Mouse (Mus musculus) adrenal gland, postnatal 36 days (tissue): ENCODE data around the gene Negr1. TPM values are rescaled to one million over a fixed set of nuclear protein-coding genes. Genes with fewer than 3 reads are reported as not detected.
"Not testable (repeated sequence)": the region's sequence is repeated elsewhere in the genome, so short reads cannot be mapped to it uniquely, and the experiment has no call there.

ENCODE experiments used
- DNase-seq, 2 experiments: peaks; one replicate each; pipeline ENCODE4 v3.0.0; 2021; ENCODE audit warnings: mixed read lengths in 1 of 2
- total RNA-seq, 2 experiments: library from RNA; stranded (reverse); gene quantifications; 2 replicates each; pipeline ENCODE4 v1.2.3; 2021

Negr1 gene
- total RNA-seq, 2 experiments from 2014 or later: 5.7 to 7.6 TPM

DNA sequence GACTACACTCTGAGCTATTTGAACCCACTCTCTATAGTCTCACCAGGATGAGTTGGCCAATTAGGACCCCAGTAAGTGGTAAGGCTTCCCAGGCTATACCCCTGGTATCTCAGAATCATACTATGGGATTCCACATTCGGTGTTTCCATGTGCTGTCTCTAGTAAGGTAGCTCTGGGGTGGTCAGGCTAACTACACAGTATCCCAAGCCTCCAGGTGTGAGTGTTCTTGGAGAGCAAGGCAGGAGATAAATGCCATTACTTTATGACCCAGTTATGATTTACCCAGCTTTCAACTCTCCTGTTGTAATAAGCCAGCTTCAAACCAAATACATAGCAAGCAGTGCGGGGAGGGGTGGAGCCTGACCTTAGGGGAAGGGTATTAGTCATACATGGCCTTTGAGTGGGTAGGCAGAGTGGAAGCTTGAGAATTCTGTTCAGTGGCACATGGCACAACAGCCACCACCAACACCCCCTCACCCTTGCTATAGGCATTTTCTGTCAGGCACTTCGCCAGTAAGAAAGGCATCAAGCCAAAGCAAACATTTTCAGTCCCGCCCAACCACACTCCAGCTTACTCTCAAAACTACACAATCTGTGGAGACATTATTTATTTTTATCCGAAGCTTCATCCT lies 437.7 kb downstream of the Negr1 start:
- DNase-seq: peak; percentile 18 to 33

DNA sequence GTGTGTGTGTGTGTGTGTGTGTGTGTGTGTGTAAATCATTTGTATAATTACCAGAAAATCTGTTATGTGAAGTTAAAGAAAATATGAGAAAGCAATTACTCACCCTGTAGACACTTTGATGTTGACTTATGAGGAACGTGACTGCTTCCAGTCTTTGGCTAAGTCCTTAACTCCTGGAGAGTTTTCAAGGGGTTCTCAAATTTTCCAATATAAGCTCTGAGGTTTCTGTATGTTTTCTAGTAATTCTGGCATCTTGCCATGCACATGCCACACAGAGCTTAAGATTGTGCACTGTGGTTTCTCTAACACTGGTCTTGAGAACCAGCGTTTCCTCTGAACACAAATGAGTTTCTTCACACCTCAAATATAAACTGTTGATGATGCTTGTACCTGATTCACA lies 460.0 kb downstream of the Negr1 start:
- DNase-seq: no peak

DNA sequence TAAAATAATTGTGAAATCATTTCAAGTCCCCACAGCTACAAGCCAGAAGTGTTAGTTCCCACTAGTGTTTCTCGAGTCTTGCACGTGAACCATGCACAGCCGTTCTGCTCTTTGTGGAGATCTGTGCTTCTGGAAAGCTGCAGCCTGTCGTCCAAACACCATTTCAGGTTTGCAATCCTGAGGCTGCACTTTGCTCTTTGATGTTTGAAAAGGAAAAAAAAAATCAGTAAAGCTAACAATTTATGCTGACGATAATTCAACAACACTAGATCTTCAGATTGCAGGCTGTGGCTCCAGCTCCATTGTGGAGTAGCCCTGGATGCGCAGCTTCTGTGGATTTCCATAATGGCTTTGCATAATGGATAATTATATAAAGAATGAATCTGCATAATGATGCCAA lies 463.0 kb downstream of the Negr1 start:
- DNase-seq: no peak

DNA sequence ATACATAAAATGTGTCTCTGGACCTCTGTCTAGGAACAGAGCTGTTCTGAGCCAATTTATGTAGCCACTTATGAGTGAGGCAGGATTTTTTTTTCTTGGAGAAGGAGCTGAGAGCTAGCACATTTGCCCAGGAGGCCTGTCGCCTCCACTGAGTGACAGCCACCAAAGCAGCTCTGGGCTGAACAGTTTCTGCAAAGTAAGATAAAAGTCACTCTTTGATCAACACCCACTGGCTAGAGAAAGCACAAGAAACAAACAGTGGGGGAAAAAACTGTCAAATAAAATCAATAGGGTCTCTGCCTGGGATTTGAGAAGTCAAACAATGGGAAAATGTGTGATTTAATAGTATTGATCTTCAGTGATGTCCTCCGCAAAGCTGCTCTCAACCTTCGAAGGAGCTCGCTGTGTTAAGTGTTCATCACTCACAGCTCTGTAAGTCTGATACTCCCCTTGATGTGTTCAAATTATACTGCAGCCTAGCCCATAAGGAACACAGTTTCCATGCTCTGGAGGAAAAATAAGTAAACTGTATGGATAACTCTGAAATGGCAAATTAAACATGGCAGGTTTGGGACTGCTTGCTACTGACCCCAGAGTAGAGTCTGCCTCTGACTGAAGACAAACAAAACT lies 470.0 kb downstream of the Negr1 start:
- no peak for DNase-seq

DNA sequence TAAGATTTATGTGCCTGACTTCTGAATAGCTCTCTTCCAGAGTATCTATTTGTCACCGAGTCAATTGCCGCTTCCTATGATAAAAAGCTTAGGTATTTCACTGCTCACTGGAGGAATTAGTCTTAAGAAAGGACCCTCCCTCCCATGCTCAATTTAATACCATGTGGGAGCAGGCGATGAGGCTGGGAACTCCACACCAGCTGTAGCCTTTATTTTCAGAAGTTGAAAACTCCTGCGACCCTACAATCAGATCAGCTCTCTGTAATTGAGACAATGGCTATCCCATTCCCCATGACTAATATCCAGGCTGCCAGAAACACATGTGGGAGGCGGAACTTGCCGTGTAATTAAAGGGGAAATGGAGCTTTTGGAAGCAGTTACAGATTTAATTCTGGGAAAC lies 474.4 kb downstream of the Negr1 start:
- DNase-seq: no peak

DNA sequence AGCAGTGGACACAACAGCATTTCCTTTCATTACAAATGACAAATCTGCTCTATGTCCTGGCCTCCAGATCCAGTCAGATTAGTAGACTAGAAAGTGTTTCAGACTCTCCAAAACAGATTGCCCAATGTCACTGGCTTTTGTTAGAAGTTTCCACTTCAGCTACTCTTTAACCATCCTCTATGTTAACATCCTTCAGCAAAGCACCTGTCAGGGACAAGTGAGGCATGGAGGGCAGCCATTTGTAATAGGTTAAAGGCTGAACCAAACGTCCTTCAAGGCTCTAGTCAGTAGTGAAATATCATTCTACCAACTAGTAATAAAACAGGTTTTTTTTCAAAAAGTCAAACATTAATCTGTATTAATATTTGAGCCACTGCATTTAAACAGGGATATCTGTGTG lies 475.0 kb downstream of the Negr1 start:
- no peak for DNase-seq

DNA sequence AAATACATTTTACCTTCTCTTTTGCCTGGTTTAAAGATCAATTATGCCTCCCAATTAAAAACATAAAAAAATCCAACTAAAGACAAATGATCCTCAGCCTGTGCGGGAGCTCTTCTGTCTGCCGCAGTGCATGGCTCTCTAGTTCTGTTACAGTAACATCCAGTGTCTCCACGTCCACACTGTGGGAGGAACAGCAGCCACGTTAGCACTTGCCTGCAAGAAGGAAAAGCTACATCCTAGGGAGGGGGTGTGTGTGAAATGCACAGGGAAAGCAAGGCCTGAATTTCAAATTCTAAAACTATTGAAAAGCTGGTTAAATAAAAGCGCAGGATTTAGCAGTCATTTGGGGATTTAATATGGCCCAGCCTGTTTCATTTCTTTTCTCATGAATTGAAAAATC lies 479.0 kb downstream of the Negr1 start:
- DNase-seq: no peak

DNA sequence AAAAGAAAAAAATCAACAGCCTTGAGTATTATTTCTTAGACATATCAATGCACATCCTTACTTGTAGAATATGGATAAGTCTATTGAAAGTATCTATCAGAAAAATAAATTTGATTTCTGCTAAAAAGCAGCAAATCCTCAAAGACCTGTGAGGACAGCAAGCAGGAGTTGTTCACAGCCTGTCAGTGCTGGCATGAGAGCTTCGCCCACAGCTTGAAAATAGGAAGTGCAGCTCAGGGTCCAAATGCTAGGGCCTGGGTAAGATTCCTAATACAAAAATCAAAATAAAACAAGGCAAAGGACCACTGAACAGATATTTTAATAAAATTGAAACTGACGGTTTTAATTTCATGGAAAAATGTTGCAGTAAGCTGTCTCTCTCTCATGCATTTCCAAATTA lies 483.0 kb downstream of the Negr1 start:
- no peak for DNase-seq

DNA sequence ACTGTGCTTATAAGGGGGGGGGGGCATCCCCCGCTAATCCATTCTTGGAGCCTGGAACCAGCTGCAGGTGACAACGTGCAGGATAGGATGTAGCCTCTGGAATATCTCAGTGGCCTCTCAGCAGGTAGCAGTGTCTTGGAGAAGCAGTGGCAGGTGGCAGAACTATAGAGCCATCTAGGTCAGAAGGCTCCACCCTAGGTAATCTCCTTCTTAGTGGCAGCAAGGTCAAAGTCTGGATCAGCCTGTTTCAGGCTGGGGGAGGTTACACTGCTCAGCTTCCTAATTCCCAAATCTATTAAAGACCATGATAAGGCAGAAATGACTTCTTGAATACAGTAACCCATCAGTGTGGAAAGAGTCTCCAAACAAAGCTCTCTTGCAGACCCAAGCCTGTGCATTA lies 502.8 kb downstream of the Negr1 start:
- DNase-seq: not testable (repeated sequence)

DNA sequence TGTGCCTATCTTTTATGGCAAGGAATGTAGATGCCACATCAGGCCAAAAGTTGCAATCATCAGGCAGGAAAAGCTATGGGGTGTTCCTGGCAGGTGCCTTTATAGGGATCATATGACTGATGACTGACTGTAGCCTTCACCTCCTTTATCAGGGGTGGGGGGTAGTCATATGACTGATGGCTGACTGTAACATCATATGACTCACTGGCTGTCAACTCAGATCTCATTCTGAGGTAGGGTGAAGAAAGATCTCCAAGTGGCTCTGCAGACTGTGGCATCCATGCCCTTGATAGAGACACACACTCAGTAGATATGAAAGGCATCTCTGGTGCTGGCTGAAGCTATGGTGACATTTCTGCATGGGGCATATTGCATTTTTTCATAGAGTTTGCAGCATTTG lies 504.7 kb downstream of the Negr1 start:
- DNase-seq: no peak

DNA sequence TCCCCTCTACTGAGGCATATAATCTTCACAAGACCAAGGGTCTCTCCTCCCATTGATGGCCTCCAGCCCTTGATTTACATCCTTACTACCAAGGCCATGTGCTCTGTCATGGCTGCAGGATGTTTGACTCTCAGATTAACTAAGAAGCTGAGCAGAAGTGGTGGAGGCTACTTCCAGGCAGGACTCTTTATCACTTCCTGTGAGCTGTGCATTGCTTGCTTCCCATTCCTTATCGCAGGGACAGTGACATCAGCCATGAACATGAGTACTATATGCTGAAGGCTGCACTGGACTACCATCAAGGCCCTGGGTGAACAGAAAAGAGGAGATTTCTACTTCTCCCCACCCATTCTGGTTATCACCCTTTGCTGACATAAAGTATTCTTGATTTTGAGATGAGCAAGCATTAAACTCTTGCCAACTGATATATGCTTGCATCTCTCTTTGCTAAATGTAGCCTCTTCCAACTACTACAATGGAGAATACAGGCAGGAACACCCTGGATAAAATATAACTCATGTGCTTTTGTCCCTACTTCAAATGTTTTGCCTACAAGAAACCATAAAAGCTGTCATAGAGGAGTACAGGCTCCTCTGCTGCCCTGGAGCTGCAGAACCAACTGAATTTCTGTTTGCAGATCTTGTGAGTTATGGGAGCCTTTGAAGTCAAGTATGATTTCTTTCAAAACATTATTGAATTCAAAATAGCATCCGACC lies 517.8 kb downstream of the Negr1 start:
- DNase-seq: no peak

DNA sequence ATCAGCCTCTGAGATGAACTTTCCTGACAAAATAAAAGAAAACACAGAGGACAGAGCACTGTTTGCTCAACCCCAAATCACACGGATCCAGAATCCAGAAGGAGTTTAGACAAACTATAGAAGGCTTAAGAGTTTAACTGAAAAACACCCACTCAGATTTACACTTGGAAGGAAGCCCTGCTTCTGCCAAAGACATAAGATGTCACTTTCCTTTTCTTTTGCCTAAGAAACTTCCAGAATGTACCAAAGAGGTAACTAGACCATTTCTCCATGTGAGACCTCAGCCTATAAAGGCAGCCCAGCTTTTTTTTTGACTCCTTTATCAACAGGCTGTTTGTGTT lies 518.3 kb downstream of the Negr1 start:
- DNase-seq: no peak

DNA sequence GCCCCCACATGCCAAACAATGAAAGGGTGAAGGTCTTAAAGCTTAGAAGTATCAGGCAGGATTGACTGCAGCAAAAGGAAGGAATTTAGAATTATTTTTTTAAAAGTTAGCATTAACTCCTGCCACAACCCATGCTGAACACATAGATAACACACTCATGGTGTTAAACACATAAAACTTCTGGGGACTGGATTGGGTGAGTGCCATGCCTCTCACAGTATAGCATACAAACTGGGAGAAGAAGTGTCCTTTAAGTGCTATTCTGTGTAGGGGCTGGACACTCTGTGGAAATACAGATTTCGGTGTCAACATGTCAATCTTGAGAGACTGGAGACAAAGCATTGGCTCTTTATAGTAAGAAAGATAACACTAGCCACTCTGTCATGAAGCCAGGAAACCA lies 519.0 kb downstream of the Negr1 start:
- DNase-seq: no peak

DNA sequence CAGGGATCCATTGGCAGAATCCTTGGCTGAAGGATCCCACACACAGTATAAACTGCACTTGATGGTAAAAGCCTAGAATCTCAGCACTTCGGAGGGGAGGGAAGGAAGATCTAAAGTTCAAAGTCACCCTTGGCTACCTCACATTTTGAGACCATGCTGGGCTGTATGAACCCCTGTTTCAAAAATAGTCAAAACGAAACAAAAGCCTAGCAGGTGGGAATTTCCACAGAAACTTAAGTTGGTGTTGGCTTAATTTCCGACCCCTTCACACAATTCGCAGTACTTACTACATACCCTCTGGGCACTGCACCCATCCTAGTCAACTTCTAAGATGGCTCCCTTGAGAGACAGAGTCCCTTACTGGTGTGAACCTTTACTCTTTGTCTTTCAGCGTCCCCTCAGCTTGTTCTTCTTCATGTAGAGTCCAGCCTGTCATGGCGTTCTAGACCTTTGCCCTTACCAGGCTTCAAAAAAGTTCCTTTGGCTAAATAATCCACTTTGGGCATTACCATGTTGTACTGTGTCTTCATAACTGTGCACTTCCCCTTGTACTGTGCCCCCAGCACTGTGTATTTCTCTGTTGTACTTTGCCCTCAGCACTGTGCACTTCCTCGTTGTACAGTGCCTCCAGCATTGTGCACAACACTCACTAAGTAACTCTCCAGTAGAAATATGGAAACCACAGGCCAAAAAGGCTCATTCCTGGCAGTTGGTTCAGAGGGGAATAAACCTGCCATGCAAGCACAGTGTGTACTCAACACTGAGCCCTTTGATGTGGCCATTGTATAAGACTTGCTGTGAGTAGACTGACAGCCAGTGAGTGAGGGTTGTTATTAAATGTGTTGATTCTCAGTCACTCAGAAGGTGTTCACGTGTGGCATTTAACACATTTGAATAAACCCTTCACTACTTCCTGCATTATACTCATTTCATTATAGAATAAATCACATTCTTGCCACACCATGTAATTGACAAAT lies 521.5 kb downstream of the Negr1 start:
- DNase-seq: no peak

DNA sequence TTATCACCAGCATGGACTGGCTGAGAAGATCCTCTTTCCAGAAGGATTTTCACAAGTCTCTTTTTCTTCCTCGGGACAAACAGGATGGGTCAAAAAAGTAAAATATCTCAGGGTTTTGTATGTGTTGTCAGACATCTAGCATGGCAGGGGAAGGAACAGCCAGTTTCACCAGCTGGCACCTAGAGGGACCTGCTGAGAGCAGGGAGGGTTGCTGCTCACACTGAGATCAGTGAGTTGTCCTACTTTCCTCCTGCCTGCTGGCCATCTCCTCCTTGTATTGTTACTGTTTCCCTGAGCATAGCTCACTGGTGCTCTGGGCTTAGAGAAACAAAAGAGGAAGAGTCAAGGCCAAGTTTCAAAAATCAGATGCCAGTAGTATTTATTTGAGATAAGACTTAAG lies 523.6 kb downstream of the Negr1 start:
- no peak for DNase-seq

DNA sequence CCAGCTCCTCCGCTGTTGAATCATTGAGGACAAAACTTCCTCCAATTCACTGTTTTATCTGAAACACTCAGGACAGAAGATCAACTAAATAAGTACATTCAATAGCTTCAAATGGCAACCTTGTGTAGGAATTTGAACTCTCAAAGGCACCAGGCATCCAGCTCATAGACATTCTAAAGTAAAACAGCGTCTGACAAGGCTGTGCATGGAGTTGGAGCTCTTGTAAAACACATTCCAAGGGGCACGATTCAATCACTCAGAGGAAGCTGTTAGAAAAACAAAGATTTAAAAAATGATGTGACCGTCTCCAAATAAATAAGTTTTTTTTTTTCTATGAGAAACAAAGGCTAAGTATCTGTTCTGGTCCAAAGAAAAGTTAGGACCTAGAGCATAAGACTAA lies 528.5 kb downstream of the Negr1 start:
- DNase-seq: no peak

DNA sequence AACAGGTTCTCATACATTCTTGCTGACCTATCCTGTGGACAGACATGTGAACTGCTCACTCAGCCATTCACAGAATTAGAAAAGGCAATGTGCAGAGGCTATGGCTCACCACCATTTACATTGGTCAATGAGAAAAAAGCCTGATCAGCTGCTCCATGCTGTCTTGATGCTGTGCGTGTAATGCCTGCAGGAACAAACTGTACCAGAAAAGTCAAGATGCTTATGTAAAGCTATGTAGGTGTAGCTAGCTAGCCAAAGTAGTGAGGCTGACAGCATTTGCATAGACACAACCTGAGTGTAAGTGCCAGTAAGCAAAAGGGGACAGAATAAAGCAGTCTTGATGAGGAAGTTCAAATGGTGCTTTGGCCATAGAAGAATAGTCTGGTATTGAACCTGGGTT lies 534.7 kb downstream of the Negr1 start:
- no peak for DNase-seq

DNA sequence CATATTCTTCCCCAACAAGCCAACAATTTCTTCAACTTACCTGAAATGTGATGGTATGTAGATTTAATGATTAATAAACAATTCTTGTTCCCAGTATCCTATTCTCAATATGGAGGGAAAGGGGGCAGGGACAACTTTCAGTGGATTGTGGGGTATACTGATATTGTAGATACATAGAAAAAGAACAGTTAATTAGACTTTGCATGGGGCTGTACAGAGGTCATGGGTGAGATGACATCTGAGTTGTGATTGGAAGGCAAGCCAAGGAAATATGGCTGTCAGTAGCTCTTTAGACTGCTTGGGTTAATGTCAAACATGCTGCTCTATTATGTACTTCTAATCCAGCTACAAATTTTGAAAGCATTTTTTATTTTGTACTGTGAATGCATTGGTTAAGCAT lies 535.9 kb downstream of the Negr1 start:
- no peak for DNase-seq

DNA sequence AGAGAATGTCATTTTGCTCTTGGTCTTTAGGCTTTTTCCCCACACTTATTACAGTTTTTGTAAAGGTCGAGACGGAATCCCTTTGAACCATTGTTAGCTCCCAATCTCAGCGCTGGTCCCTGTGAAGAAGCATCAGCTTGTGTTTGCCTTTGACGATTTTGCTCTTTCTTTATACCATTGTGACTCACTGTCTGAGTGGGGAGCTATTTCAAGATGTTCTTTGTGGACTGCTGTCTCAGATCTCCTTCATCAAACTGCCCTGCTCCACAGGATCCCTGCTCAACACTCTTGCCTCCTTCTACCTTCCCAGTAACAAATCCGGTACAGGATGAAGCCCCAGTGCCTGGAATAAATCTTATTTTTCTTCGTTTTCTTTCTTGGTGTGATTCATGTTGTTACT lies 536.8 kb downstream of the Negr1 start:
- DNase-seq: no peak

DNA sequence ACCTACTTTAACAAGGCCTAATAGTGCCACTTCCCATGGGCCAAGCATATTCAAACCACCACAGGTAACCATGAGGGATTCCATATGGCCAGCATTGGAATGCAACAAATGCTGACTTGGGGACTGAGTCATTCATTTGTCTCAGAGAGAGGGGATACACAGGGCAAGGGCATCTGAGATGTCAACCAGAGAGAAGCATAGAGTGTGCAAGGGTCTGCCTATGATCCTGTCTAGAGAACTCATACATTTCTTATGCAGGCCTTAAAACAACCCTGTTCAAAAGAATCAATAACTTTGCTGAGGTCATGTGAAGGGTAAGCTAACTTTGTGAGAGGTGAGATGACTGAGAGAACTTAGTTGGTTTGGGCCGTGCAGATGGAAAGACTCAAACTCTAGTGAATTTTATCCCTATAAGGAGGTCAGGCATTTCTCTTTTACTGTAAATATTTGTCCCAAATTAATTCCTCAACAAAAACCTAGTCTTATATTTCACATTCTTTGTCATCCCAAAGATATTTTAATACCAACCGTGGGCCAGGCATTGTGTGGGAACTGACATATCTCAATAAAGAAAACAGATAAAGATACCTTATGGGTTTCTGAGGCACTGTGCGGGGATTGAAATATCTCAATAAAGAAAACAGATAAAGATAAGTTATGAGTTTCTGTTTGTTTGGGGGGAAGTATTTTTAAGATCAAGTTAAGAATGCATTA lies 543.4 kb downstream of the Negr1 start:
- no peak for DNase-seq

DNA sequence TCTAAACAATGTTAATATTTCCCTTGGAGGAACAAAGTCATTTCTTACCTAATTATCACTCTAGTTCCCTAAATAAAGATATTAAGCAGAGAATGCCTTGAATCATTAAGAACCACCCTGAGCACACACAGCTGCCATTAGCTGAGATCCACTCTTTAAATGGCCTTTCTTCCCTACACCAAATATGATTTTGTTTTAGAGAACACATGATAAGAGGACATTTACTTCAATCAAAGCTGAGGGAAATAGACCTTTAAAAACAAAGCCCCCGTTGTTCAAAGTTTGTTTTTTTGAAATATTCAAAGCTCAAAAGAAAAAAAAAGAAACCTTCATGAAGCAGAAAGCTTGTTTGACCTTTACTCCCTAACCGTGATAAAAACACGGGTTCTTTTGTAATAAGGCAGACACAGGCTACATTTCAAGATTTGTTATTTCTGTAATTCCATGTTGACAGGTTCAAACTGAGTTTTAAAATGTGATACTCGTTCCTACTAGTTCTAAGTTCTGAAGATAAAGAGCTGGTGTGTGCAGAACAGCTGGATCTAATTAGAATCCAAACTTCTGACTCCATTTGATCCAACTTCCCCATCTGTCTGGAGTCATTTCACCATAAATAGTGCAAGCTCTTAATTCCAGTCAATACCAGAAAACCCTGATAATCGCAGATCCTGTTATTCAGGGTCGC lies 544.1 kb downstream of the Negr1 start:
- DNase-seq: no peak
